Mouse (Mus musculus): ENCODE measurements around the gene Szrd1. TPM values are rescaled to one million over a fixed set of nuclear protein-coding genes. Genes with fewer than 3 reads are reported as not detected.

Gene Szrd1
- polyA plus RNA-seq (2012; ENCODE audit: insufficient read depth, low replicate concordance): 136 and 184 TPM in 2 replicates

DNA sequence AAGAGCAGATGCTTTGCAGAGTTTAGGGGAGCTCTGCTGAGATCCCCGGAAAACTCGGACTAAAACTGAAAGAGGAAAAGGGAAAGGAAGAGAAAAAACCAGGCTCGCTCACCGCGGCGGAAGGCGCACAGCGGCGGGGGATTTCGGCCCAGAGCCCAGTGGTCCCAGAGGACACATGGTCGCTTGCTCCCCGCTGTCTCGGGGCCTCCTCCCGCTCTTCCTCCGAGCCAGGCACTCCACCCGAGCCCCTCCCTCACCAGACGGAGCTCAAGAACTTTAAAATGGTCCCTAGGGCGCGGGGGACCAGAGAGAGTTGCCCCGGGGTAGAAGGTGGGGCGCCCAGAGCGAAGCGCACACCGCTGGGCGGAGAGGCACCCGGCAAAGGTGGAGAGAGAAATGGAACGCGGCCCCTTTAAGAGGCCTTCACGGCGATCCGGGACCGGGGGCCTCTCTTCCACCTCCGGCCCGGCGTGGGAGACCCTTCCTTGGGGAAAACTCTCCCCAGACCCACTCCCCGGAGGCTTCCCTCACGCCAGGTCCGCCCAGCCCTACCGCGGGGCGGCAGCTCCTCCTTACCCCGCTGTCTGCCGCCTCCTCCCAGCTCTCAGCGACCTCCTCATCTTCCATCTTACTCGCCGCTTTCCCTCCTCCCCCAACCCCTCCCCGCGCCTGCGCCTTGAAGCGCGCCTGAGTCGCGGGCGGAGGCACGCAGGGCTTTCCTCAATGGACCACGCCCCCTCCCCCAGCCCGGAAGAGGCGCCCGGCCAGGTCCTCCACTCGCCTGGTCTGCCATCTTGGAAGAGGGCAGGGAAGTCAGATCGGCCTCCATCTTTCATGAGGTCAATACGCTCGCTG lies at the start of gene Szrd1:
Gene Szrd1 (minus strand): TSS at position 660 of the 855 bp plus-strand sequence.
- H3K36me3 ChIP-seq (replicated peaks; ENCODE audit: low read length): peaks cover 24% of the 10 kb centered on the region
- TF ChIP-seq FLI1 (IDR thresholded peaks at IDR 0.05; ENCODE audit: low read length): no peak
- TF ChIP-seq GATA1 (IDR thresholded peaks at IDR 0.05; ENCODE audit: borderline replicate concordance, low read length): no peak

DNA sequence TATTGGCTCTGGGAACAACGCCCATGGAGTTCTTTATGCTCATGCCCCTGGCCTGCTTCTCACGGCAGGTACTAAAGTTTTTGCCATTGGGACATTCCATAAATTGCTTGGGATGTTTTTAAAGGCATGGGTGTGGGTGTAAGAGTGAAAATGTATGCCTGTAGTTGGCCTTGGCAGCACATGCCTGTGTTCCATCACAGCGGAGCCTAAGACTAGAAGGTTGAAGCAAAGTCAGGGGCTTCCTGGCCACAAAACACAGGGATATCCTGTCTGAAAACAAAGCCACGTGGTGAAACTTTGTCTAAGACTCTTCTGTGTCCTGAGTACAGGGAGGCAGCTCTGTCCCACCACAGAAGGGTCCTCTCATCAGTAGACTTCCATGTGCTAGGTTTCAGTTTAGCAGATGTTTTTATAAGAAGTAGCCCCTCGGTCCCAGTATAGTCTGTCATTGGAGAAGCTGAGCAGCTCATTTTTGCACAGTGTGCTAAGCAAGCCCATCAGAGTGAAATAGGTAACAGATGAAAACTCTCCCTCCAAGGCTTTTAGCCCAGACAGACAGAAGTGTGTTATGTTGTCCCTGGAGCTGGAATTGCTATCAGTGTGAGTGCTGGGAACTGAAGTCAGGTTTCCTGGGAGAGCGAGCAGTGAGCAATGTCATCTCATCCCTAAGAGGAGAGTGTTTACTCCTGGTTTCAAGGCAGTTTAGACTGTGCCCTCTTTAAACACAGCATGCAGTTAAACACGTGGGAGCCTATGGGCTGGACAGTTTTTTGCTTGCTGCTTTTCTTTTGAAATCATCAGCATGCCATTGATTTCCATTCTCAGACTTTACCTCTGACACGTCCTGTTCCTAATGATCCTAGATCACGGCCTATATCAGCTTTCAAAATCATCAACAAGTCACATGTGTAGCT lies 47.6 kb upstream of the Szrd1 start:
- H3K4me1 ChIP-seq: peaks cover 25% of the 10 kb centered on the region

More for the DNA sequence above, at the start of gene Szrd1:
- Histone ChIP-seq H3K4me3 (replicated peaks) (peak within 1 kb of the TSS; percentile 95), H3K27me3 (replicated peaks) (no peaks in the 10 kb centered on the region), H3K4me1 (peaks cover 65% of the 10 kb centered on the region), H3K9me3 (no peaks in the 10 kb centered on the region)

DNA sequence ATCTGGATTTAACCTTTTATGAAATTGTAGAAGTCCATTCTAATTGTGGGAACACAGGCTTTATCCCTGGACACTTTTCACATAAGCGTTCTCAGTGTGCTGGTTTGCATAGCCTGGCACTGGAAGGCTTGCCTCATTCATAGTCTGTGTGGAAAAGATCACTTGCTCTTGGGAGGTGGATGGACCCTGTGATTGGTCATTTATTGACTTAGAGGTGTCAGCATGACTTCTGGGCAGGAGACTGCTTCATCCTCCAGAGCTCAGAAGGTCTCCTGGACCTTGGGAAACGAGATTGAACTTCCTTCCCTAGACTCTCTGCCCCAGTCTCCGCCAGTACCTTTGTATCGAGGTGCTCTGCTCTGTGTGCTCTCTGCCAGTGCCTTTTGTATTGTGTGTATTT lies 44.9 kb upstream of the Szrd1 start:
- Histone ChIP-seq H3K4me1 (peaks cover 25% of the 10 kb centered on the region), H3K4me3 (replicated peaks) (no peak overlapping the region), H3K9me3 (no peaks in the 10 kb centered on the region), H3K27me3 (replicated peaks) (no peaks in the 10 kb centered on the region), H3K36me3 (replicated peaks; ENCODE audit: low read length) (peaks cover 80% of the 10 kb centered on the region)
- TF ChIP-seq GATA1 (IDR thresholded peaks at IDR 0.05; ENCODE audit: borderline replicate concordance, low read length): no peak
- TF ChIP-seq FLI1 (IDR thresholded peaks at IDR 0.05; ENCODE audit: low read length): no peak

More for the DNA sequence above, 47.6 kb upstream of the Szrd1 start:
- H3K4me3 ChIP-seq (replicated peaks): no peak overlapping the region
- H3K27me3 ChIP-seq (replicated peaks): no peaks in the 10 kb centered on the region
- H3K36me3 ChIP-seq (replicated peaks; ENCODE audit: low read length): peaks cover 80% of the 10 kb centered on the region
- no peak for TF ChIP-seq GATA1 (IDR thresholded peaks at IDR 0.05; ENCODE audit: borderline replicate concordance, low read length)
- no peak for TF ChIP-seq FLI1 (IDR thresholded peaks at IDR 0.05; ENCODE audit: low read length)
- no peaks in the 10 kb centered on the region for H3K9me3 ChIP-seq

DNA sequence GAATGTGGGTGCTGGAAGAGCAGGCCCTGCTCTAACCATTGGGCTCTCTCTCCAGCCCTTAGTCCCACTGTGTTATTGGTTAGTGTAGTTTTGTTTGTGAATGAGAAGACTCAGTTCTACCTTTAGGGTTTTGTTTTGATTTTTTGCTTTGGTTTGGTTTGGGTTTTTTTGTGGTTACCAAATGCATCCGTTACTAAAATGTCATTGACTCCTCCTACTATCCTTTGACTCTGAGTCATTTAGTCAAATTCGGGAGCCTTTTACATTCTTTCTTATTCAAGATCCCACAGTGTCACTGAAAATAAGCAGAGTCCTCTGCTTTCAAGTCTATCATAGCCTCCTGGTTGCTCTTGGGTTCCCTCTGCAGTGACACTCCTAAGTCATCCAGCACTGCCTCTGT lies 44.4 kb upstream of the Szrd1 start:
- TF ChIP-seq FLI1 (IDR thresholded peaks at IDR 0.05; ENCODE audit: low read length) (no peak), GATA1 (IDR thresholded peaks at IDR 0.05; ENCODE audit: borderline replicate concordance, low read length) (no peak)
- Histone ChIP-seq H3K4me3 (replicated peaks) (no peak overlapping the region), H3K9me3 (no peaks in the 10 kb centered on the region), H3K27me3 (replicated peaks) (no peaks in the 10 kb centered on the region), H3K4me1 (peaks cover 28% of the 10 kb centered on the region), H3K36me3 (replicated peaks; ENCODE audit: low read length) (peaks cover 82% of the 10 kb centered on the region)

DNA sequence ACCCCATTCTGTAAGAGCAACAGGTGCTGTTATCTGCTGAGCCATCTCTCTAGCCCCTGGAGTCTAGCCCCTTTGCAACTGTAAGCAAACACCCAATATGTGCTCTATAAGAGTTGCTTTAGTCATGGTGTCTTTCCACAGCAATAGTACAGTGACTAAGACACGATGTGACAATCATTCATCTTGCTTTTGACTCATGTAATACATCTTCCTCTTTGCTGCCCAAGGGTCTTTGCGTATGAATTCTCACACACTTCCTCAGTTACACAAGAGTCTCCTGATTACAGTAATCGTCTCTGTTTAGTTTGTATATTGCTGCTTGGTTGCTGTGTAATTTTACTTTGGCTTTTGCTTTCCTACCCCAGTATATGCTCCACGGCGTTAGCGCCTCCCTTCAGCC lies 42.4 kb upstream of the Szrd1 start:
- peaks cover 26% of the 10 kb centered on the region for H3K4me1 ChIP-seq
- TF ChIP-seq FLI1 (IDR thresholded peaks at IDR 0.05; ENCODE audit: low read length): no peak
- TF ChIP-seq GATA1 (IDR thresholded peaks at IDR 0.05; ENCODE audit: borderline replicate concordance, low read length): no peak

DNA sequence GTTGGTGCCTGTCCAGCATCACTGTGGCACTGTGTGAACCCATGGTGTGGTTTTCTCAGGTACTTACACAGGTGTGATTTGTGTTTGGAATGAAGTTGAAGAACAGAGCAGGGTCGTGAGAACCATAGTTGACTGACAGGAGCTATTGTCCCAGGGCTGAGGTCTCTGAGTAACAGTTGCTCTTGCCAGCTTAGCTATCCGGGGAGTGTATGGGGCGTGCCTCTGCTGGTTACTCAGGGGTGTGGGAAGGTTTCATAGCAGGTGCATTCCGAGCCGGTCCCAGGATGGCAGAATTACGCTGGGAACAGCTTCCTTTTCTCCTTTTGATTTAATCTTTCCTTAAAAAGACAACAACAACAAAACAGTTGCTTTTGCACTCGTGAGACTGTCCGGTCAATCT lies 41.3 kb upstream of the Szrd1 start:
- Histone ChIP-seq H3K4me3 (replicated peaks) (no peak overlapping the region), H3K9me3 (no peaks in the 10 kb centered on the region), H3K27me3 (replicated peaks) (no peaks in the 10 kb centered on the region), H3K4me1 (peaks cover 17% of the 10 kb centered on the region), H3K36me3 (replicated peaks; ENCODE audit: low read length) (peaks cover 88% of the 10 kb centered on the region)
- TF ChIP-seq GATA1 (IDR thresholded peaks at IDR 0.05; ENCODE audit: borderline replicate concordance, low read length): no peak
- no peak for TF ChIP-seq FLI1 (IDR thresholded peaks at IDR 0.05; ENCODE audit: low read length)

More for the DNA sequence above, 42.4 kb upstream of the Szrd1 start:
- no peak overlapping the region for H3K4me3 ChIP-seq (replicated peaks)
- no peaks in the 10 kb centered on the region for H3K9me3 ChIP-seq
- H3K27me3 ChIP-seq (replicated peaks): no peaks in the 10 kb centered on the region
- peaks cover 88% of the 10 kb centered on the region for H3K36me3 ChIP-seq (replicated peaks; ENCODE audit: low read length)

DNA sequence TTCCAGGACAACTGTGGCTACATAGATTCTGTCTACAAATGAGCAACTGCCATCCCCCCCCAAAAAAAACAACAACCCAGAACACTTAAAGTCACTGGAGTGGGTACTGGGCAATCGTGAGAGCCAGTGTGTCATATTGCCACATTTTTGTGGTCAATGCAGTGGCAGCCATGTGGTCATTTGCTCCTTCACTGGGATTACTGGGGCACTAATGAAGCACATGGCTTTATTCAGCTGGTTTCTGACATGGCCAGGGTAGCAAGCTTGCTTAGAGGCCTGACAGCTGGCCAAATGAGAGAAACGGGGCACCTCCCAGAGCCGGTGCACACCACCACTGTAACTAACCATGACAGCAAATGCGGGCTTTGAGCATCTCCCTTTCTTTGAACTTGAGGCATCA lies 38.9 kb upstream of the Szrd1 start:
- Histone ChIP-seq H3K9me3 (no peaks in the 10 kb centered on the region), H3K4me1 (peaks cover 18% of the 10 kb centered on the region), H3K36me3 (replicated peaks; ENCODE audit: low read length) (peaks cover 88% of the 10 kb centered on the region), H3K4me3 (replicated peaks) (no peak overlapping the region), H3K27me3 (replicated peaks) (no peaks in the 10 kb centered on the region)
- TF ChIP-seq GATA1 (IDR thresholded peaks at IDR 0.05; ENCODE audit: borderline replicate concordance, low read length) (no peak), FLI1 (IDR thresholded peaks at IDR 0.05; ENCODE audit: low read length) (no peak)

DNA sequence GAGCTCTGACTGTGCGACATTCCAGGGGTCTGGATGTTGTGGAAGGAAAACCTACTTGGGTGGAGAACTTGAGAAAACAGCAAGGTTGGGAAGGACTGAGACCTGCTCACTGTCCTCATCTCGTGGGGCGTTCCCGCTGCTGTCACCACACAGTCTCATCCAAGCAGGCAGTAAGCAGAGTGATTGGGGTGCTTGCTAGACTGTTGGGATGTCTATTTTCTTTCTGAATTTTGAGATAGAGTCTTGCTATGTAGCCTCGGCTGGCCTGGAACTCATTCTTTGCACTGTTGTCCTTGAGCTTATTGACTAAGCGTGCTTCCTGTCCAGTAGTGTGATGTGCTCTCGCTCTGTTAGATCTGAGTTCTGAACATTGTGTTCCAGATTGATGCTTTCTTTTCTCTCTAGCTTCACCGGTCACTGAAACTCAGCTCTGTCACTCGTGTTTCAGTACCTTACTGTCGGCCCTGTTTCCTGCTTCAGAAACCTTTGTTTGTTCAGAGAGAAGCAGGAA lies 36.8 kb upstream of the Szrd1 start:
- no peaks in the 10 kb centered on the region for H3K27me3 ChIP-seq (replicated peaks)
- no peaks in the 10 kb centered on the region for H3K9me3 ChIP-seq
- peaks cover 21% of the 10 kb centered on the region for H3K4me1 ChIP-seq
- peaks cover 86% of the 10 kb centered on the region for H3K36me3 ChIP-seq (replicated peaks; ENCODE audit: low read length)
- TF ChIP-seq GATA1 (IDR thresholded peaks at IDR 0.05; ENCODE audit: borderline replicate concordance, low read length) (no peak), FLI1 (IDR thresholded peaks at IDR 0.05; ENCODE audit: low read length) (no peak)
- no peak overlapping the region for H3K4me3 ChIP-seq (replicated peaks)

DNA sequence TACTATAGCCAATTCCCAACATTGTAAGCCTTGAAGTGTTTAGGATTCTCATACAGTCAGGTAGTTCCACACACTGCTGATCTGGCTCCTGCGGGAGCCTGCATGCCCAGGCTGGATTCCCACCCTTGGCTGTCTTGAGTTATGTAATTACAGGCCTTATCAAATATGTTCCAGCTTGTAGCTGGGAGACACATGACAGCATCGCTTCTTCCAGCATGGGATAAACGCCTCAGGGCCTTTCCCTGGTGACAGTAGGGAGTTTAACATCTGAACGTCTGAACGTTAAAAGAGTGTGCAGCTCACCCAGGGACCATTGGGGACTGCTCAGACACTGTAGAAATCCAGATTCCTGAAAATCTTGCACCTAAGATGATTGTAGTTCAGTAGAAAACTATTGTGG lies 36.2 kb upstream of the Szrd1 start:
- H3K4me3 ChIP-seq (replicated peaks): no peak overlapping the region
- H3K27me3 ChIP-seq (replicated peaks): no peaks in the 10 kb centered on the region
- H3K4me1 ChIP-seq: peaks cover 21% of the 10 kb centered on the region
- no peaks in the 10 kb centered on the region for H3K9me3 ChIP-seq
- TF ChIP-seq GATA1 (IDR thresholded peaks at IDR 0.05; ENCODE audit: borderline replicate concordance, low read length): no peak
- no peak for TF ChIP-seq FLI1 (IDR thresholded peaks at IDR 0.05; ENCODE audit: low read length)
- peaks cover 86% of the 10 kb centered on the region for H3K36me3 ChIP-seq (replicated peaks; ENCODE audit: low read length)
